Mouse (Mus musculus): ENCODE data around the gene Abcc4.

GRCm38 (mm10) chr14:118566809-118567208, 139.2 kb downstream of the Abcc4 start:
- TF ChIP-seq CTCF (IDR thresholded peaks at IDR 0.05; ENCODE audit: low read depth, low read length) = no peak
- TF ChIP-seq TAL1 (conservative IDR thresholded peaks at IDR 0.05; ENCODE audit: low read depth, low read length) = no peak
- no peak for TF ChIP-seq POLR2AphosphoS5 (IDR thresholded peaks at IDR 0.05; ENCODE audit: insufficient replicate concordance, low read depth, low read length)
- TF ChIP-seq GATA1 (IDR thresholded peaks at IDR 0.05; ENCODE audit: borderline replicate concordance, low read length) = no peak
